Mouse (Mus musculus): Measurements from ENCODE around the gene Pcgf6. TPM values are rescaled to one million over a fixed set of nuclear protein-coding genes. Genes with fewer than 3 reads are reported as not detected.

The Pcgf6 gene
- 10 to 100 TPM; 11.7 to 19.9 (median 15.6) TPM for total RNA-seq (2022)

- DNase-seq: peak; percentile 59
Observed at GRCm38 (mm10) chr19:47050271-47051032, at the start of gene Pcgf6. TSS of gene Pcgf6 (minus strand) at chr19:47050906.

GRCm38 (mm10) chr19:47090550-47091156, 39.9 kb upstream of the Pcgf6 start, which contains the start of the genes Usmg5 and Pdcd11:
TSS of gene Usmg5 (minus strand) at chr19:47090647.
TSS of gene Pdcd11 (plus strand) at chr19:47090768.
- peak; percentile 94 for DNase-seq

- DNase-seq: no peak
Observed at GRCm38 (mm10) chr19:47089718-47090525, 39.2 kb upstream of the Pcgf6 start.

GRCm38 (mm10) chr19:47088226-47088625, 37.5 kb upstream of the Pcgf6 start:
- DNase-seq: no peak

GRCm38 (mm10) chr19:47067924-47068611, 17.4 kb upstream of the Pcgf6 start:
- DNase-seq: peak; percentile 82

GRCm38 (mm10) chr19:47067096-47067882, 16.6 kb upstream of the Pcgf6 start, which contains the start of gene Taf5:
TSS of gene Taf5 (plus strand) at chr19:47067746.
- peak; percentile 96 for DNase-seq

GRCm38 (mm10) chr19:47065860-47066259, 15.2 kb upstream of the Pcgf6 start:
- no peak for DNase-seq

GRCm38 (mm10) chr19:47057684-47058083, 7.0 kb upstream of the Pcgf6 start:
- DNase-seq: no peak

GRCm38 (mm10) chr19:47053471-47053870, 2.8 kb upstream of the Pcgf6 start:
- no peak for DNase-seq

- no peak for DNase-seq
Observed at GRCm38 (mm10) chr19:47052927-47053326, 2.2 kb upstream of the Pcgf6 start.

GRCm38 (mm10) chr19:47049840-47050239, 866 bp downstream of the Pcgf6 start:
- no peak for DNase-seq

GRCm38 (mm10) chr19:47049061-47049460, 1.6 kb downstream of the Pcgf6 start:
- DNase-seq: no peak

GRCm38 (mm10) chr19:47047236-47047833, 3.4 kb downstream of the Pcgf6 start:
- DNase-seq: peak; percentile 55

GRCm38 (mm10) chr19:47046343-47046742, 4.4 kb downstream of the Pcgf6 start:
- no peak for DNase-seq

GRCm38 (mm10) chr19:47043608-47044007, 7.1 kb downstream of the Pcgf6 start:
- no peak for DNase-seq

GRCm38 (mm10) chr19:47040720-47041473, 9.8 kb downstream of the Pcgf6 start:
- peak; percentile 69 for DNase-seq

- DNase-seq: no peak
Observed at GRCm38 (mm10) chr19:47036596-47036995, 14.1 kb downstream of the Pcgf6 start.

GRCm38 (mm10) chr19:47034916-47035315, 15.8 kb downstream of the Pcgf6 start:
- no peak for DNase-seq

- no peak for DNase-seq
Observed at GRCm38 (mm10) chr19:47031770-47032169, 18.9 kb downstream of the Pcgf6 start.

GRCm38 (mm10) chr19:47029796-47030195, 20.9 kb downstream of the Pcgf6 start:
- no peak for DNase-seq

Data from adrenal gland, adult 8-10 months (tissue).